Mouse (Mus musculus) inflammation-experienced regulatory T-cells, adult 6 months (primary cell): ENCODE results near the gene Naxe. TPM values are rescaled to one million over a fixed set of nuclear protein-coding genes. Genes with fewer than 3 reads are reported as not detected.
A peak's percentile ranks its signal among the peaks of the same experiment; 100 is the strongest.

Experiments used
- ATAC-seq: one replicate; pipeline ENCODE4 v1.8.0; 2017
- polyA plus RNA-seq, 3 experiments: library from polyadenylated mRNA; unstranded; fragments of 100-300 nt; shearing (Covaris generic); gene quantifications; one replicate each; pipeline ENCODE4 v1.2.1; 2017

Gene Naxe
- polyA plus RNA-seq, 3 experiments from 2014 or later = 68.3 to 75.7 (median 70.3) TPM

- ATAC-seq = no peak
These were observed 1.3 kb downstream of the Naxe start for GRCm38 (mm10) chr3:88057030-88057429.

- no peak for ATAC-seq
These were observed 8.8 kb downstream of the Naxe start for GRCm38 (mm10) chr3:88049532-88049931.

- ATAC-seq = peak; percentile 97
These were observed 15.5 kb downstream of the Naxe start, which contains the start of gene Gpatch4 for GRCm38 (mm10) chr3:88042661-88043421. Gene Gpatch4 (plus strand): TSS chr3:88043108.

GRCm38 (mm10) chr3:88035561-88036293, 22.6 kb downstream of the Naxe start:
- ATAC-seq = no peak

GRCm38 (mm10) chr3:88033506-88033905, 24.8 kb downstream of the Naxe start:
- ATAC-seq = no peak

GRCm38 (mm10) chr3:88030608-88031395, 27.5 kb downstream of the Naxe start:
- no peak for ATAC-seq

- no peak for ATAC-seq
These were observed 30.7 kb downstream of the Naxe start, which contains the start of gene Hapln2 for GRCm38 (mm10) chr3:88027434-88028186. Gene Hapln2 (minus strand): TSS chr3:88027583.

- ATAC-seq = no peak
These were observed 31.5 kb downstream of the Naxe start for GRCm38 (mm10) chr3:88026823-88027222.

GRCm38 (mm10) chr3:88023192-88024074, 34.9 kb downstream of the Naxe start:
- peak; percentile 41 for ATAC-seq

GRCm38 (mm10) chr3:88022322-88023191, 35.7 kb downstream of the Naxe start:
- peak; percentile 77 for ATAC-seq

GRCm38 (mm10) chr3:88010634-88011265, 47.5 kb downstream of the Naxe start:
- ATAC-seq = no peak

Other genes with a start within 250 kb of the Naxe start
- 100 to 1,000 TPM in 1 of 3 experiments, 10 to 100 TPM in 2; 65.9 to 108 (median 76.0) TPM for gene Pear1, start 234.2 kb downstream of the Naxe start, polyA plus RNA-seq
- gene Sh2d2a, start 211.7 kb downstream of the Naxe start, polyA plus RNA-seq = 100 to 1,000 TPM; 231 to 280 (median 232) TPM
- 1 to 10 TPM; 3.8 to 5.3 (median 4.2) TPM for gene Prcc, start 172.9 kb downstream of the Naxe start, polyA plus RNA-seq
- 10 to 100 TPM; 39.0 to 54.0 (median 41.4) TPM for gene Hdgf, start 152.2 kb downstream of the Naxe start, polyA plus RNA-seq
- 100 to 1,000 TPM; 138 to 191 (median 188) TPM for gene Mrpl24, start 139.0 kb downstream of the Naxe start, polyA plus RNA-seq
- gene Isg20l2, start 128.2 kb downstream of the Naxe start, polyA plus RNA-seq = 10 to 100 TPM; 14.2 to 17.9 (median 16.4) TPM
- 10 to 100 TPM; 19.5 to 30.1 (median 28.6) TPM for gene Rrnad1, start 127.8 kb downstream of the Naxe start, polyA plus RNA-seq
- gene Crabp2, start 109.8 kb downstream of the Naxe start, polyA plus RNA-seq = not detected
- not detected for gene Nes, start 87.4 kb downstream of the Naxe start, polyA plus RNA-seq
- not detected for gene Bcan, start 58.3 kb downstream of the Naxe start, polyA plus RNA-seq
- not detected for gene Hapln2, start 30.9 kb downstream of the Naxe start, polyA plus RNA-seq
- gene Gpatch4, start 15.4 kb downstream of the Naxe start, polyA plus RNA-seq = 10 to 100 TPM; 20.8 to 37.5 (median 36.6) TPM
- not detected for gene Ttc24, start 19.8 kb upstream of the Naxe start, polyA plus RNA-seq
- gene Iqgap3, start 23.5 kb upstream of the Naxe start, polyA plus RNA-seq = 1 to 10 TPM in 1 of 3 experiments, under 1 TPM in 2; 0.59 to 3.5 (median 0.82) TPM
- gene Mef2d, start 83.9 kb upstream of the Naxe start, polyA plus RNA-seq = 10 to 100 TPM; 16.6 to 32.0 (median 27.7) TPM
- not detected for gene Rhbg, start 196.2 kb upstream of the Naxe start, polyA plus RNA-seq
- gene Gm38392, start 228.7 kb upstream of the Naxe start, polyA plus RNA-seq = not detected
- 1 to 10 TPM; 2.3 to 6.2 (median 3.6) TPM for gene Tsacc, start 238.5 kb upstream of the Naxe start, polyA plus RNA-seq
- 100 to 1,000 TPM; 157 to 218 (median 188) TPM for gene Cct3, start 238.6 kb upstream of the Naxe start, polyA plus RNA-seq